ENCODE assay signal across 15 mouse cellular contexts in genomic region chr2:118262673-118263072, GRCm38 (mm10). TPM values are rescaled to one million over a fixed set of nuclear protein-coding genes. Genes with fewer than 3 reads are reported as not detected.
DNase-seq lines count a peak whose midpoint lies in the region; ATAC-seq lines count a peak whose summit lies in the region.
"Had no signal": no experiment of that assay in that cellular context is flagged by ENCODE, and none has a peak within 500 bp of the region (broad histone marks: within the 10 kb centered on the region; RNA-seq: fewer than 3 reads in every experiment).

No protein-coding gene starts in this region.

- no peaks in the 10 kb centered on the region for H3K36me3 ChIP-seq in forebrain, embryonic 14.5 days (ENCODE audit: control insufficient read depth, insufficient read depth, low read length)
- H3K36me3 ChIP-seq in forebrain, embryonic 12.5 days (replicated peaks), result no peaks in the 10 kb centered on the region
- H3K36me3 ChIP-seq in forebrain, embryonic 16.5 days (ENCODE audit: control insufficient read depth, insufficient read depth), result no peaks in the 10 kb centered on the region
- no peaks in the 10 kb centered on the region for H3K36me3 ChIP-seq in hindbrain, embryonic 10.5 days
- H3K36me3 ChIP-seq: G1E; intestine, embryonic 15.5 days; neural tube, embryonic 12.5 days had no signal

- H3K4me2 ChIP-seq in forebrain, embryonic 14.5 days (ENCODE audit: low read length), result no peak overlapping the region
- no peak overlapping the region for H3K4me2 ChIP-seq in forebrain, embryonic 12.5 days
- peak overlapping the region; percentile 32 for H3K4me2 ChIP-seq in forebrain, embryonic 16.5 days (ENCODE audit: low read length)
- H3K4me2 ChIP-seq: intestine, embryonic 15.5 days; neural tube, embryonic 12.5 days had no signal

- no peaks in the 10 kb centered on the region for H3K27me3 ChIP-seq in forebrain, embryonic 14.5 days (replicated peaks; ENCODE audit: control insufficient read depth, insufficient read depth, low read length)
- H3K27me3 ChIP-seq in forebrain, embryonic 12.5 days, result peaks cover 4% of the 10 kb centered on the region
- no peaks in the 10 kb centered on the region for H3K27me3 ChIP-seq in forebrain, embryonic 16.5 days (replicated peaks; ENCODE audit: control insufficient read depth, insufficient read depth, low read length)
- 0 out of 2 replicates have a peak, but pooled peaks cover 4% of the 10 kb centered on the region for H3K27me3 ChIP-seq in hindbrain, embryonic 10.5 days (ENCODE audit: insufficient read depth, poor library complexity, severe bottlenecking)
- H3K27me3 ChIP-seq: intestine, embryonic 15.5 days; neural tube, embryonic 12.5 days had no signal

- H3K4me3 ChIP-seq in forebrain, embryonic 14.5 days (ENCODE audit: low read depth, low read length), result no peak overlapping the region
- H3K4me3 ChIP-seq in forebrain, embryonic 12.5 days (replicated peaks), result no peak overlapping the region
- H3K4me3 ChIP-seq in forebrain, embryonic 16.5 days (replicated peaks; ENCODE audit: low read length), result no peak overlapping the region
- H3K4me3 ChIP-seq in hindbrain, embryonic 10.5 days, result no peak overlapping the region
- H3K4me3 ChIP-seq: intestine, embryonic 15.5 days; megakaryocyte, embryonic 14.5 days; neural tube, embryonic 12.5 days had no signal

- H3K9ac ChIP-seq in forebrain, embryonic 14.5 days (ENCODE audit: low read length), result no peak overlapping the region
- no peak overlapping the region for H3K9ac ChIP-seq in forebrain, embryonic 12.5 days
- H3K9ac ChIP-seq in forebrain, embryonic 16.5 days (replicated peaks; ENCODE audit: low read depth, low read length), result no peak overlapping the region
- H3K9ac ChIP-seq: intestine, embryonic 15.5 days; liver, postnatal 0 days; neural tube, embryonic 12.5 days had no signal

- WGBS in forebrain, embryonic 14.5 days, result 47% methylated on average over 8 of the region's 8 CpGs
- WGBS in forebrain, embryonic 12.5 days, result 71% methylated on average over 8 of the region's 8 CpGs
- 42% methylated on average over 8 of the region's 8 CpGs for WGBS in forebrain, embryonic 16.5 days
- WGBS in hindbrain, embryonic 10.5 days, result 60% methylated on average over 8 of the region's 8 CpGs

- peak; percentile 89 for ATAC-seq in forebrain, embryonic 14.5 days
- no peak for ATAC-seq in forebrain, embryonic 12.5 days (ENCODE audit: low FRiP score)
- ATAC-seq in forebrain, embryonic 16.5 days, result peak; percentile 90
- ATAC-seq: activated CD4-positive, CD25-positive, alpha-beta regulatory T cell, adult 4 months had no signal

- H3K27ac ChIP-seq in forebrain, embryonic 14.5 days (ENCODE audit: low read depth, low read length), result peak overlapping the region; percentile 40
- H3K27ac ChIP-seq in forebrain, embryonic 12.5 days, result no peak overlapping the region
- peak overlapping the region; percentile 71 for H3K27ac ChIP-seq in forebrain, embryonic 16.5 days (ENCODE audit: low read length)
- no peak overlapping the region for H3K27ac ChIP-seq in hindbrain, embryonic 10.5 days
- H3K27ac ChIP-seq: intestine, embryonic 15.5 days; neural tube, embryonic 12.5 days had no signal

- H3K4me1 ChIP-seq in forebrain, embryonic 14.5 days (ENCODE audit: control insufficient read depth, insufficient read depth, low read length), result no peaks in the 10 kb centered on the region
- no peaks in the 10 kb centered on the region for H3K4me1 ChIP-seq in forebrain, embryonic 12.5 days
- peaks cover 5% of the 10 kb centered on the region; the same call in 1 of the 2 replicates for H3K4me1 ChIP-seq in forebrain, embryonic 16.5 days (replicated peaks; ENCODE audit: control insufficient read depth, insufficient read depth, low read length)
- no peaks in the 10 kb centered on the region; the same call in 1 of the 2 replicates for H3K4me1 ChIP-seq in hindbrain, embryonic 10.5 days (replicated peaks)
- H3K4me1 ChIP-seq: intestine, embryonic 15.5 days; neural tube, embryonic 12.5 days had no signal

- peak; percentile 87 for DNase-seq in forebrain, embryonic 14.5 days (ENCODE audit: low spot score)
- peak; percentile 78 for DNase-seq in layer of hippocampus, adult 9-11 months
- DNase-seq in right cerebral cortex, adult 18-20 months, result peak; percentile 79
- DNase-seq in hindbrain, embryonic 10.5 days (ENCODE audit: low spot score), result no peak
- no peak for DNase-seq in heart, adult 9 months (ENCODE audit: low spot score in 2 of 2)
- DNase-seq in kidney, adult 8-10 months, result no peak
- DNase-seq: gastrocnemius, postnatal 36 days had no signal

- H3K9me3 ChIP-seq in forebrain, embryonic 14.5 days (replicated peaks; ENCODE audit: control insufficient read depth, low read length), result no peaks in the 10 kb centered on the region
- H3K9me3 ChIP-seq in forebrain, embryonic 12.5 days, result no peaks in the 10 kb centered on the region
- no peaks in the 10 kb centered on the region for H3K9me3 ChIP-seq in forebrain, embryonic 16.5 days (ENCODE audit: control insufficient read depth, low read length)
- no peaks in the 10 kb centered on the region for H3K9me3 ChIP-seq in hindbrain, embryonic 10.5 days
- H3K9me3 ChIP-seq: G1E; intestine, embryonic 15.5 days; neural tube, embryonic 12.5 days had no signal

RNA-seq across cellular contexts. Expression of gene Fsip1, which starts 5.9 kb away (rescaled TPM):
- polyA plus RNA-seq in forebrain, embryonic 14.5 days (2014; fragmentation: Nextera tagmentation; extraction: Ambion mirVana), result 4.2 and 4.3 TPM in 2 replicates
- 3.0 and 3.3 TPM in 2 replicates for polyA plus RNA-seq in forebrain, embryonic 12.5 days (2016; fragmentation: Nextera tagmentation; extraction: Ambion mirVana)
- 4.5 and 4.6 TPM in 2 replicates for polyA plus RNA-seq in forebrain, embryonic 16.5 days (2015; fragmentation: Nextera tagmentation; extraction: Ambion mirVana)
- polyA plus RNA-seq in hindbrain, embryonic 10.5 days (2016; fragmentation: Nextera tagmentation; extraction: Ambion mirVana), result 3.1 and 3.2 TPM in 2 replicates
- polyA plus RNA-seq: activated CD4-positive, CD25-positive, alpha-beta regulatory T cell, adult 4 months; G1E had no signal

Comparison
In these comparisons a context has a peak if more than half of its experiments do, and no peak if none do; other contexts are left out.
1. H3K27ac ChIP-seq: peak in forebrain, embryonic 14.5 days (single experiment) and forebrain, embryonic 16.5 days (single experiment); none in forebrain, embryonic 12.5 days (single experiment) and hindbrain, embryonic 10.5 days (single experiment).
2. DNase-seq: peak in forebrain, embryonic 14.5 days (single experiment), layer of hippocampus, adult 9-11 months (single experiment) and right cerebral cortex, adult 18-20 months (single experiment); none in hindbrain, embryonic 10.5 days (single experiment), heart, adult 9 months (0 of 2) and kidney, adult 8-10 months (0 of 2).